Mouse (Mus musculus): ENCODE data around the gene Cmtm2a. TPM values are rescaled to one million over a fixed set of nuclear protein-coding genes. Genes with fewer than 3 reads are reported as not detected.

Cmtm2a gene
- polyA plus RNA-seq, 1 experiment: not detected

DNA sequence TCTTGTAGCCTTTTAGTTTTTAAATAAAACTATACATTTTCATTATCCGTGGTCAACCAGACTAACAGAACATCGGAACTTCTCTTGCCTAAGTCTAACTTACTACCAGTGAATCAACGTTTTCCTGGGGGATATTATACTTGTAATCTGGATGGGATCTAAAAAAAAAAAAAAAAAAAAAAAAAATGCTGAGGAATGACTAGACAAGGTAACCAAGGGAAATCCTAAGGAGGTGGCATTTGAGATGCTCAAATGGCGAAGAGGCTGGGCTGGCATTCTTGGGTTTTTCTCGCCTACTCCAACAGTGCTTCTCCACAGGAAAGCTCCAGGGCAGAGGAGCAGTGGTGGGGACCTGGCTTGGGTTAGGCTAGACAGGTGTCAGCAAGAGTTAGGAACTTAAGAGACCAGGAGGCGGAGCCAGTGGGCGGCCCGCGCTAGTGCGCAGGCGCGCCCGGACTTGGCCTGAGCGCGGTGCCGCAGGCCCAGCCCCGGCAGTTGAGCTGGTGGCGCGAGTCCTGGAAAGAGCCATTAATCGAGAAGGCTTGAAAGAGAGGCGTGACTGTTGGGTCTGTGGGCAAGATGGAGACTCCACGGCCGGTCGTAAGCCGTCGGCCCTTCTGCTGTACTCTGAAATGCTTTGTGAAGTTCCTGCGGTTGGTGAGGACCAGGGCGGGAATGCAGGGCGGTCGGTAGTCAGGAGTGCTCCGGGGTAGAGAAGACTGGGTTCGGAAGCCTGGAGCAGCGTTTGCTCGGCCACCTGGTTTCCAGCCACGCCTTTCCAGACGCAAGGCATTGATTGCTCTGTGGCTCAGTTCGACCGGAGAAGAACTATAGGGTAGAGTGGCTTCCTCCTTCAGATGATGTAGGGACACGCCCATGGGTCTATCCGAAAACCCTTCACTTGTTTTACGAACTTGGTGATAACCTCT, 42.3 kb downstream of the Cmtm2a start, which contains the start of gene Cklf:
Cklf (plus strand) TSS at position 423 of the 929 bp plus-strand sequence.
- no peak within 1 kb of the TSS for H3K27ac ChIP-seq (ENCODE audit: insufficient read depth, low read depth, low read length)
- TF ChIP-seq POLR2A (IDR thresholded peaks at IDR 0.05; ENCODE audit: insufficient read depth, low read depth, low read length): peak; percentile 30; the same call in 1 of the 2 replicates
- TF ChIP-seq CTCF (IDR thresholded peaks at IDR 0.05; ENCODE audit: insufficient read depth, low read depth, low read length): no peak
- peak within 1 kb of the TSS; percentile 58 for H3K4me3 ChIP-seq (ENCODE audit: insufficient read depth, low read depth, low read length)
- 5% methylated on average over 41 of the region's 41 CpGs for WGBS
- peaks cover 14% of the 10 kb centered on the region for H3K4me1 ChIP-seq (ENCODE audit: control insufficient read depth, insufficient read depth, low read length)

DNA sequence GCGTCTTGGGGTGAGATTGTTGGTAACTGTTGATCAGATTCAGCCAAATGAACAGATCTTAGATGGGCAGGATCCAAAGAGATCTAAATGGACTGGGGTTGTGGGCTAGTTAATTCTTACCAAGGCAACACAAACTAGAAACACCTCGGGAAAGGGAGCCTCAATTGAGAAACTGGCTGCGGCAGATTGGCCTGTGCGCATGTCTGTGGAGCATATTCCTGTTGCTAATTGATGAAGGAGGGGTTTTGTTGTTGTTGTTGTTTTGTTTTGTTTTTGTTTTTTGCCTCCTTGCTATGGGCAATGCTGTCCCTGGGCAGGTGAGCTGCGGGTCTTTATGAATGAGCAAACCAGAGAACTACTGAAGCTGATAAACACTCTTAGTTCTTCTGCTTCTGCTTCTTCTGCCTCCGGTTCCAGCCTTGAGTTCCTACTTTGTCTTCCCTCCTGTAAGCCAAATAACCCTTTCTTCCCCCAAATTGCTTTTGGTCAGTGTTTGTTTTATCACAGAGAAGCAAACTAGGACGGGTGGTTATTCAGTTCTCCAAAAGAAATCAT, 43.5 kb downstream of the Cmtm2a start:
- no peak for TF ChIP-seq CTCF (IDR thresholded peaks at IDR 0.05; ENCODE audit: insufficient read depth, low read depth, low read length)
- no peak for TF ChIP-seq POLR2A (IDR thresholded peaks at IDR 0.05; ENCODE audit: insufficient read depth, low read depth, low read length)
- H3K4me1 ChIP-seq (ENCODE audit: control insufficient read depth, insufficient read depth, low read length): peaks cover 14% of the 10 kb centered on the region
- no peak overlapping the region for H3K4me3 ChIP-seq (ENCODE audit: insufficient read depth, low read depth, low read length)
- H3K27ac ChIP-seq (ENCODE audit: insufficient read depth, low read depth, low read length): no peak overlapping the region
- WGBS: 84% methylated on average over 7 of the region's 7 CpGs

- H3K27ac ChIP-seq (ENCODE audit: insufficient read depth, low read depth, low read length): no peak within 1 kb of the TSS
- peaks cover 14% of the 10 kb centered on the region for H3K4me1 ChIP-seq (ENCODE audit: control insufficient read depth, insufficient read depth, low read length)
- under 1% methylated on average over 28 of the region's 28 CpGs for WGBS
- H3K4me3 ChIP-seq (ENCODE audit: insufficient read depth, low read depth, low read length): peak within 1 kb of the TSS; percentile 83
- TF ChIP-seq POLR2A (IDR thresholded peaks at IDR 0.05; ENCODE audit: insufficient read depth, low read depth, low read length) (peak; percentile 59; the same call in 1 of the 2 replicates), CTCF (IDR thresholded peaks at IDR 0.05; ENCODE audit: insufficient read depth, low read depth, low read length) (no peak)
These were observed 44.7 kb downstream of the Cmtm2a start, which contains the start of gene Tk2 for GRCm38 (mm10) chr8:104248276-104248675. Gene Tk2 (minus strand): TSS chr8:104248558.

DNA sequence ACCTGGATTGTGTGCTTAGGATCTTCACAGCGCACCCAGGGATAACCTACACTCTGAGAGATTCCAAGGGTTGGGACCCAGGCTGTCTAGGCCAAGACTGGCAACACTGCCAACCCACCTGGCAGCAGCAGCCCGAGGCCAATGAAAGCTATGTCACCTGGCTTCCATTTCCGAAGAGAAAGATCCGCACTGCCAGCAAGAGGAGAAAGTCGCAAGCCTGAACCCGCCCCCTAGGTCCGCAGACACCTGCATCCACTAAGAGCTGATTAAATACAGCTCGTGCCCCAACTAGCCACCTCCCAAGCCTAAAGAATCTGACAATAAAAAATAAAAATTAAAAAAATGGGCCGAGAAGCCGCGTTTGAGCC, 45.1 kb downstream of the Cmtm2a start:
- 3% methylated on average over 11 of the region's 11 CpGs for WGBS
- Histone ChIP-seq H3K4me3 (ENCODE audit: insufficient read depth, low read depth, low read length) (peak overlapping the region; percentile 83), H3K4me1 (ENCODE audit: control insufficient read depth, insufficient read depth, low read length) (peaks cover 14% of the 10 kb centered on the region), H3K27ac (ENCODE audit: insufficient read depth, low read depth, low read length) (no peak overlapping the region)
- no peak for TF ChIP-seq POLR2A (IDR thresholded peaks at IDR 0.05; ENCODE audit: insufficient read depth, low read depth, low read length)
- TF ChIP-seq CTCF (IDR thresholded peaks at IDR 0.05; ENCODE audit: insufficient read depth, low read depth, low read length): no peak

DNA sequence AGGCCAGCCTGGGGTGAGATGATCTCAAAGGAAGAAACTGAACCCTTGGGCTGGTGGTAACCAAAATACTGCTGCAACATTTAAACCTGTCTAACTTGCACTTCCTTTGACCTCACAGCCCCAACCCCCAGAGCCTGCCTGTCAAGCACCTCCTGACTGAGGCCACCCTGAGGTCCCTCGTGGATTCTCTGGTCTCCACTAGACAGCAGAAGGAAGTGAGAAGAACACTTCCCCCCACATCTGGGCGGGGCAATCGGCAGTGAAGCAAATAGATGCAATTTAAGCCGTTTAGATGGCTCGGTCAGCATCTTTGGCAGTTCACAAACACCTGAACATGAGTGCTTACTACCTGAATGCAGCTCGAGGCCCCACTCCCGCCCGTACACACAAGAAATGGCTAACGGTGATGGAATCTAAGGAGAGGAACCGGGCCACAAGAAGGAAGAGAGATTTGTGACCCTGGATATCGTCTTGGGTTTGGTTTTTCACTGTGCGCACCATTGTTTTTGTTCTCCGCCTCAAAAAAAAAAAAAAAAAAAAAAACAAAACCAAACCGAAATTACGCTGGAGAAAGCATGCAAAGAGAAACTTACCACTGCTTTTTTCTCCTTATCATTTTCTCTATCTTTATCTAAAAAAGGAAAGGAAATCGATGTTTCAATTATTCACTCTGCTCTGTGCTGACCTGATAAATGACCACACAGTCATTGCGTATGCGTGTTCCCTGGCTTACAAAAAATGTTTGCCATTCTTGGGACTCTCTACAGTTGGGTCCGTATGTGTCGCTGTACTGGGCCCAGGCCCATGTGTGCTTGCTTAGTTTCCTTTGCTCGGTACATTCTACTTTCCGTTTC, 45.7 kb downstream of the Cmtm2a start:
- Histone ChIP-seq H3K27ac (ENCODE audit: insufficient read depth, low read depth, low read length) (no peak overlapping the region), H3K4me3 (ENCODE audit: insufficient read depth, low read depth, low read length) (peak overlapping the region; percentile 83), H3K4me1 (ENCODE audit: control insufficient read depth, insufficient read depth, low read length) (peaks cover 14% of the 10 kb centered on the region)
- TF ChIP-seq POLR2A (IDR thresholded peaks at IDR 0.05; ENCODE audit: insufficient read depth, low read depth, low read length): no peak
- TF ChIP-seq CTCF (IDR thresholded peaks at IDR 0.05; ENCODE audit: insufficient read depth, low read depth, low read length): no peak
- WGBS: 66% methylated on average over 22 of the region's 22 CpGs

GRCm38 (mm10) chr8:104246621-104247020, 46.4 kb downstream of the Cmtm2a start:
- no peak for TF ChIP-seq POLR2A (IDR thresholded peaks at IDR 0.05; ENCODE audit: insufficient read depth, low read depth, low read length)
- TF ChIP-seq CTCF (IDR thresholded peaks at IDR 0.05; ENCODE audit: insufficient read depth, low read depth, low read length): no peak
- no peak overlapping the region for H3K27ac ChIP-seq (ENCODE audit: insufficient read depth, low read depth, low read length)
- H3K4me3 ChIP-seq (ENCODE audit: insufficient read depth, low read depth, low read length): no peak overlapping the region
- 89% methylated on average over 4 of the region's 4 CpGs for WGBS
- H3K4me1 ChIP-seq (ENCODE audit: control insufficient read depth, insufficient read depth, low read length): peaks cover 14% of the 10 kb centered on the region

GRCm38 (mm10) chr8:104242038-104242644, 50.8 kb downstream of the Cmtm2a start:
- H3K4me1 ChIP-seq (ENCODE audit: control insufficient read depth, insufficient read depth, low read length): peaks cover 6% of the 10 kb centered on the region
- no peak overlapping the region for H3K27ac ChIP-seq (ENCODE audit: insufficient read depth, low read depth, low read length)
- 82% methylated on average over 12 of the region's 12 CpGs for WGBS
- TF ChIP-seq CTCF (IDR thresholded peaks at IDR 0.05; ENCODE audit: insufficient read depth, low read depth, low read length) (no peak), POLR2A (IDR thresholded peaks at IDR 0.05; ENCODE audit: insufficient read depth, low read depth, low read length) (no peak)
- no peak overlapping the region for H3K4me3 ChIP-seq (ENCODE audit: insufficient read depth, low read depth, low read length)

DNA sequence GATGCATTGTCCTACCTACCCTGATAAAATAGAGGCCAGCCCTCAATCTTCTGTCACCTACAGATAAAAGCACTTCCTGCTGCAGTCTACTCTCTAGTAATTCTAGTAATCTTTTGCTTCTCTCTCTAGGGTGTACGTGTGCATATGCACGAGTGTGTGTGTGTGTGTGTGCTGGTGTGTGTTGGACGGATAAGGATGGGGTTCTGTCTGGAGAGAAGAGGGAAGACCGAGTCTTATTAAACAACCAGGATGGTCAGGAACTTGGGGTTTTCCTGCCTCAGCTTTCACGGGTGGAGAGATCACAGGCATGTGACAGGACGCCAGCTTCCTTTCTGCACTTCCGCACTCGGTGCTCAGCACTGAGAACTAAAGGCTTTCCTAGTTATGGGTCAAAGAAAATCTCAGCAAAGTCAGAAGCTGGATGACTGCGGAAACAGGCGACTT, 53.5 kb downstream of the Cmtm2a start:
- TF ChIP-seq CTCF (IDR thresholded peaks at IDR 0.05; ENCODE audit: insufficient read depth, low read depth, low read length) (no peak), POLR2A (IDR thresholded peaks at IDR 0.05; ENCODE audit: insufficient read depth, low read depth, low read length) (no peak)
- Histone ChIP-seq H3K27ac (ENCODE audit: insufficient read depth, low read depth, low read length) (no peak overlapping the region), H3K4me1 (ENCODE audit: control insufficient read depth, insufficient read depth, low read length) (no peaks in the 10 kb centered on the region), H3K4me3 (ENCODE audit: insufficient read depth, low read depth, low read length) (no peak overlapping the region)
- 87% methylated on average over 10 of the region's 10 CpGs for WGBS
